Mouse (Mus musculus) liver, embryonic 14.5 days (tissue): ENCODE data around the gene Max. TPM values are rescaled to one million over a fixed set of nuclear protein-coding genes. Genes with fewer than 3 reads are reported as not detected.

Experiments used
- ATAC-seq: fragments of 200-750 bp; cut with Nextera tagmentation; 2 replicates; pipeline ENCODE4 v1.8.0; 2017; ENCODE audit warnings: moderate number of reproducible peaks, mild to moderate bottlenecking, moderate library complexity; ENCODE audit not compliant: insufficient read depth
- DNase-seq, 3 experiments: peaks; one replicate each; pipeline ENCODE4 v3.0.0-alpha.2; 2012 to 2013; ENCODE audit warnings: low read depth in 3 of 3, low spot score in 3 of 3
- H3K27ac ChIP-seq: fragments of 300-500 bp; sonication (generic); 2 replicates; pipeline ENCODE4 v1.5.1; 2014; ENCODE audit warnings: moderate library complexity, mild to moderate bottlenecking, control low read depth, inconsistent platforms
- H3K27me3 ChIP-seq: fragments of 300-500 bp; sonication (generic); 2 replicates; pipeline ENCODE4 v1.6.1; 2014; ENCODE audit warnings: mild to moderate bottlenecking, low read length, moderate library complexity; ENCODE audit not compliant: control insufficient read depth, insufficient read depth
- H3K36me3 ChIP-seq: fragments of 300-500 bp; sonication (generic); replicated peaks from 2 replicates; pipeline ENCODE4 v1.6.1; 2014; ENCODE audit warnings: low read depth; ENCODE audit not compliant: control insufficient read depth, insufficient read depth
- H3K4me1 ChIP-seq, 2 experiments: fragments of 200-500 bp in 1 of 2; fragments of 300-500 bp in 1 of 2; sonication (generic) in 1 of 2; replicated peaks; 2 replicates each; pipeline ENCODE4 v1.6.1; 2012 to 2014; ENCODE audit warnings: antibody characterized with exemption in 1 of 2, inconsistent platforms in 1 of 2, low read length in 1 of 2; ENCODE audit not compliant: control insufficient read depth in 2 of 2, insufficient read depth in 2 of 2
- H3K4me2 ChIP-seq: fragments of 300-500 bp; sonication (generic); 2 replicates; pipeline ENCODE4 v1.6.1; 2014; ENCODE audit warnings: low read depth, mild to moderate bottlenecking, control low read depth, moderate library complexity
- H3K4me3 ChIP-seq, 2 experiments: fragments of 200-500 bp in 1 of 2; fragments of 300-500 bp in 1 of 2; sonication (generic) in 1 of 2; 2 replicates each; pipeline ENCODE4 v1.5.1; 2012 to 2014; ENCODE audit warnings: low read depth in 2 of 2, low read length in 2 of 2, mild to moderate bottlenecking in 2 of 2, control low read depth in 1 of 2, inconsistent platforms in 1 of 2, moderate library complexity in 1 of 2; ENCODE audit not compliant: insufficient read depth in 1 of 2
- H3K9ac ChIP-seq: fragments of 300-500 bp; sonication (generic); replicated peaks from 2 replicates; pipeline ENCODE4 v1.6.1; 2014; ENCODE audit warnings: mild to moderate bottlenecking, control low read depth, moderate library complexity
- H3K9me3 ChIP-seq: fragments of 300-500 bp; sonication (generic); 2 replicates; pipeline ENCODE4 v1.6.1; 2016; ENCODE audit warnings: low read length, mixed read lengths; ENCODE audit not compliant: control insufficient read depth
- CTCF ChIP-seq: IDR thresholded peaks from 2 replicates; pipeline ENCODE4 v1.5.1; 2016; ENCODE audit warnings: antibody characterized with exemption, low read depth, control low read depth
- EP300 ChIP-seq: IDR thresholded peaks from 2 replicates; pipeline ENCODE4 v1.6.1; 2016; ENCODE audit warnings: antibody characterized with exemption, low read depth
- WGBS: fragments of 180-500 bp; shearing (Covaris S2); extraction: QIAGEN DNeasy Blood & Tissue Kit; methylation state at CpG from one replicate; pipeline ENCODE4 v1.1.7; 2014; ENCODE audit not compliant: insufficient replicate concordance; 5-methylcytosine and 5-hydroxymethylcytosine counted together
- polyA plus RNA-seq, 2 experiments: library from polyadenylated mRNA; depleted of rRNA in 1 of 2; stranded (reverse) in 1 of 2; unstranded in 1 of 2; fragments of >200 nt; fragmentation: Nextera tagmentation in 1 of 2; extraction: Ambion mirVana in 1 of 2; gene quantifications; 2 replicates each; pipeline versions ENCODE4 v1.2.1 to v1.2.3; 2012 to 2014

Max gene
- polyA plus RNA-seq, 2 experiments = 26.2 to 27.5 TPM

GRCm38 (mm10) chr12:76930177-76930576, 31.8 kb downstream of the Max start:
- Histone ChIP-seq H3K4me3 (no peak overlapping the region), H3K4me1 (peaks cover 13 to 27% of the 10 kb centered on the region in 2 experiments), H3K9me3 (no peaks in the 10 kb centered on the region), H3K4me2 (peak overlapping the region; percentile 45), H3K9ac (no peak overlapping the region), H3K27ac (no peak overlapping the region), H3K36me3 (no peaks in the 10 kb centered on the region; the same call in none of the 2 replicates), H3K27me3 (no peaks in the 10 kb centered on the region)
- WGBS = 36% methylated on average over 6 of the region's 6 CpGs
- DNase-seq (peak; percentile 57 to 66 (median 60)), ATAC-seq (peak; percentile 92)
- TF ChIP-seq CTCF (no peak), EP300 (no peak)

GRCm38 (mm10) chr12:76927539-76927938, 34.5 kb downstream of the Max start:
- TF ChIP-seq EP300 = no peak
- no peak for TF ChIP-seq CTCF
- Histone ChIP-seq H3K4me1 (peaks cover 13 to 25% of the 10 kb centered on the region in 2 experiments), H3K9ac (no peak overlapping the region), H3K9me3 (no peaks in the 10 kb centered on the region), H3K27ac (no peak overlapping the region), H3K36me3 (no peaks in the 10 kb centered on the region), H3K27me3 (no peaks in the 10 kb centered on the region), H3K4me3 (no peak overlapping the region), H3K4me2 (no peak overlapping the region)
- 63% methylated on average over 10 of the region's 10 CpGs for WGBS
- ATAC-seq (no peak), DNase-seq (no peak)

GRCm38 (mm10) chr12:76927012-76927411, 35.0 kb downstream of the Max start:
- Histone ChIP-seq H3K4me1 (peaks cover 13 to 22% of the 10 kb centered on the region in 2 experiments), H3K9me3 (no peaks in the 10 kb centered on the region), H3K36me3 (no peaks in the 10 kb centered on the region), H3K27ac (no peak overlapping the region), H3K27me3 (no peaks in the 10 kb centered on the region), H3K9ac (no peak overlapping the region), H3K4me3 (no peak overlapping the region), H3K4me2 (no peak overlapping the region)
- DNase-seq (no peak), ATAC-seq (no peak)
- WGBS = 67% methylated on average over 3 of the region's 3 CpGs
- TF ChIP-seq EP300 (no peak), CTCF (no peak)

DNA sequence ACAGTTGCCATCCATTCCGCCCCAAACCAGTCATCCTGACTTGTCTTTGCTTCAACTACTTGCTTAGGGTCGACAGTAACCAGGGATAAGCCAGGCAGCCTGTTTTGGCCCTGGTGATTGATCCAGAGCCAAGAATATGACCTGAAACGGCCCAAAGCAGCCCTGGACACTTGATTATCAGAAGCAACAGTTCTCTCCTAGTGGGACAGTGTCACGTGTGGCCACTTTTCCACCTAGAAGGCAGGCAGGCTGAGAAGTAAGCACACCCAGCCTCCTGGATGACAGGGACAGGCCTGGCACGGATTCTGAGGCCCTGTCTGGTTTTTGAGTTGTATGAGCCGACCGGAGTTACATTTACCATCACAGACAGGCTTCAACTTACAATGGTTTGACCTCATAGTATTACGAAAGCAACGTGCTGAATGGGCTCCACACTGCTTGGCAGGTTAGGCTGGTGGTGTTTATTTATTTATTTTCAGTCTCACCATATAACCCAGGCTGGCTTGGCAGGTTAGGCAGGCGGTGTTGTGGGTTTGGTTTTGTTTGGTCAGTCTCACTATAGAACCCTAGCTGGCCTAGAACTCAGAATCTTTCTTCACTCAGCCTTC, 35.6 kb downstream of the Max start:
- DNase-seq (no peak), ATAC-seq (no peak)
- no peaks in the 10 kb centered on the region for H3K9me3 ChIP-seq
- no peaks in the 10 kb centered on the region for H3K27me3 ChIP-seq
- no peak for TF ChIP-seq EP300
- no peak for TF ChIP-seq CTCF
- H3K4me1 ChIP-seq = peaks cover 13 to 19% of the 10 kb centered on the region in 2 experiments
- H3K36me3 ChIP-seq = no peaks in the 10 kb centered on the region
- no peak overlapping the region for H3K27ac ChIP-seq
- no peak overlapping the region for H3K4me3 ChIP-seq
- no peak overlapping the region for H3K9ac ChIP-seq
- 71% methylated on average over 10 of the region's 10 CpGs for WGBS
- H3K4me2 ChIP-seq = no peak overlapping the region

DNA sequence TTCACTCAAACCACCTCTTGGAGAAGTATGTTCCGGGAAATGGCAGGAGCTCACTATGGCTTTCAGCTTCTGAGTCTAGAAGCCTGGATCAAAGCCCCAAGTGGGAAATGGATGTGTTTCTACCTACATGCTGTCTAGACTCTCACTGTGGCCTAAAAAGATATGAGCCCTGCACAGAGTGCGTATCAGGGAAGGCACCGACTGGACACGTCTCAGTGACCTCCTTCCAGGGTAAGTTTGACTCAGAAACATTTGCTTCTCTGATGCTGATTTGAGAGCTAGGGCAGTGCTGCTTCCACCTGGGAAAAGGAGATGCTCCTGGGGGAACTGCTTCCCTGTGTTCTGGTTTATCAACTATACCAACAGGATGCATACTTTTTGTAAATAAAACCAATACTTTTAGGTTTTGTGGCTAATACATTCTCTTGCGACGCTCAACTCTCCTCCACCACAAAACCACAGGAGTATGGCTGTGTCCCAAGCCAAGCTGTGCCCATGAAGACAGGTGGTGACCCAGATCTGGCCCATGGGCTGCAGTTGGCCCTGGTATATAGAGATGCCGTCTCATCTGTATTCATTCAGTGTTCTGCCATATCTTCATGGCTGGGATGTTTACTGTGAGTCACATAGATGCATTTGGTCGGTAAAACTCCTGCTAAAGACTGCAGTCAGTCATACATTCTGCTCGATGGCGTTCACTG, 36.9 kb downstream of the Max start:
- H3K9me3 ChIP-seq = no peaks in the 10 kb centered on the region
- H3K27ac ChIP-seq = no peak overlapping the region
- TF ChIP-seq CTCF = no peak
- no peak for TF ChIP-seq EP300
- H3K4me2 ChIP-seq = no peak overlapping the region
- H3K4me1 ChIP-seq = peaks cover 7% of the 10 kb centered on the region in 2 experiments
- peaks cover 11% of the 10 kb centered on the region for H3K36me3 ChIP-seq
- H3K4me3 ChIP-seq = no peak overlapping the region
- 77% methylated on average over 10 of the region's 10 CpGs for WGBS
- H3K9ac ChIP-seq = no peak overlapping the region
- ATAC-seq (no peak), DNase-seq (no peak)
- H3K27me3 ChIP-seq = no peaks in the 10 kb centered on the region
